Mouse (Mus musculus) liver, embryonic 12.5 days (tissue): ENCODE data around the gene Gsto2. TPM values are rescaled to one million over a fixed set of nuclear protein-coding genes. Genes with fewer than 3 reads are reported as not detected.
A peak's percentile ranks its signal among the peaks of the same experiment; 100 is the strongest.

ENCODE experiments used
- ATAC-seq: fragments of 200-750 bp; cut with Nextera tagmentation; 2 replicates; pipeline ENCODE4 v1.8.0; 2017; ENCODE audit warnings: moderate number of reproducible peaks, mild to moderate bottlenecking, moderate library complexity
- H3K27ac ChIP-seq: fragments of 300-500 bp; sonication (generic); 2 replicates; pipeline ENCODE4 v1.5.1; 2016; ENCODE audit warnings: mild to moderate bottlenecking
- H3K27me3 ChIP-seq: fragments of 300-500 bp; sonication (generic); replicated peaks from 2 replicates; pipeline ENCODE4 v1.6.1; 2016; ENCODE audit warnings: mild to moderate bottlenecking, moderate library complexity
- H3K36me3 ChIP-seq: fragments of 300-500 bp; sonication (generic); 2 replicates; pipeline ENCODE4 v1.6.1; 2016; ENCODE audit warnings: mild to moderate bottlenecking, moderate library complexity
- H3K4me1 ChIP-seq: fragments of 300-500 bp; sonication (generic); 2 replicates; pipeline ENCODE4 v1.6.1; 2016
- H3K4me2 ChIP-seq: fragments of 300-500 bp; sonication (generic); 2 replicates; pipeline ENCODE4 v1.6.1; 2016; ENCODE audit warnings: mild to moderate bottlenecking, moderate library complexity
- H3K4me3 ChIP-seq: fragments of 300-500 bp; sonication (generic); 2 replicates; pipeline ENCODE4 v1.5.1; 2016; ENCODE audit warnings: mild to moderate bottlenecking, moderate library complexity
- H3K9ac ChIP-seq: fragments of 300-500 bp; sonication (generic); 2 replicates; pipeline ENCODE4 v1.6.1; 2016; ENCODE audit warnings: mild to moderate bottlenecking, moderate library complexity
- H3K9me3 ChIP-seq: fragments of 300-500 bp; sonication (generic); replicated peaks from 2 replicates; pipeline ENCODE4 v1.6.1; 2016; ENCODE audit warnings: mild to moderate bottlenecking, moderate library complexity
- WGBS: fragments of 180-500 bp; shearing (Covaris S2); methylation state at CpG from one replicate; pipeline ENCODE4 v1.1.7; 2016; ENCODE audit not compliant: insufficient replicate concordance; 5-methylcytosine and 5-hydroxymethylcytosine counted together
- polyA plus RNA-seq: library from polyadenylated mRNA; unstranded; fragments of >200 nt; fragmentation: Nextera tagmentation; extraction: Ambion mirVana; gene quantifications from 2 replicates; pipeline ENCODE4 v1.2.1, GENCODE M21; 2016

Gsto2 gene
- polyA plus RNA-seq, 1 experiment from 2014 or later: 0.31 TPM

DNA sequence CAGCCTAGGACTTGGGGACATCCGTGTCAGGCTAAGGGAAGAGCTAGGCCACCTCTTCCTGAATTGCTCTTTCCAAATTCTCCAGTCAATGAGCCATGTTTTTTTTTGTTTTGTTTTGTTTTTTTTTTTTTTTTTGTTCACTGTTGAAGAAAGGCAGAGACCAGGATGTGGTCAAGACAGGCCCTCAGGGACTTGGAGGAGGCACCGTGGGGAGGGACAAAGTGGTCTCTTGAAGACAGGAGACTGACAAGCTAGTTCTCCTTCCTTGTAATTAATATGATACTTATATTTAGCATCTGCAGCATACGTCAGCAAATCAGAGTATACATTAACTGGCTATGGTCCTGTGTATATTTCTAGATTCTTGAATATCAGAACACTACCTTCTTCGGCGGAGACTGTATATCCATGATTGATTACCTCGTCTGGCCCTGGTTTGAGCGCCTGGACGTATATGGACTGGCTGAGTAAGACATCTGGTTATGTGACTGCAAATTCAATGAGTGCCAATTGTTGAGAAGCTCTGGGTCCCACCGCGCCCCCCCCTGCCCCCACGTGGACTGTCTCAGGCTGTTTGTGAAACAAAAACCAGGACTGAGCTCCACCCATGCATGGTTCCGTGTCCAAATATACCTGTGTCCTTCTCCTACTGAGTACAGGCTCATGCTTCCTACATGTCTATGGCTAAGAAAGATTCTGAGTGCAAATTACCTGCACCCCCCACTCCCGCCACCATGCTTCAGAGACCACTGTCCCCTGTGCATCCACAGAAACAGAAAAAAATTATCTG, 19.2 kb downstream of the Gsto2 start:
- WGBS: 61% methylated on average over 13 of the region's 13 CpGs
- H3K4me3 ChIP-seq: no peak overlapping the region
- H3K4me2 ChIP-seq: no peak overlapping the region
- ATAC-seq: no peak
- no peak overlapping the region for H3K9ac ChIP-seq
- peaks cover 14% of the 10 kb centered on the region; the same call in 1 of the 2 replicates for H3K4me1 ChIP-seq
- no peaks in the 10 kb centered on the region for H3K9me3 ChIP-seq
- H3K27me3 ChIP-seq: peaks cover 3% of the 10 kb centered on the region; the same call in 1 of the 2 replicates
- no peaks in the 10 kb centered on the region for H3K36me3 ChIP-seq
- H3K27ac ChIP-seq: no peak overlapping the region

- ATAC-seq: no peak
- Histone ChIP-seq H3K4me3 (no peak overlapping the region), H3K36me3 (no peaks in the 10 kb centered on the region), H3K4me2 (no peak overlapping the region), H3K9ac (no peak overlapping the region), H3K9me3 (no peaks in the 10 kb centered on the region), H3K27me3 (peaks cover 3% of the 10 kb centered on the region; the same call in 1 of the 2 replicates), H3K27ac (no peak overlapping the region), H3K4me1 (peaks cover 14% of the 10 kb centered on the region; the same call in 1 of the 2 replicates)
- 54% methylated on average over 7 of the region's 7 CpGs for WGBS
Measured at GRCm38 (mm10) chr19:47885191-47885743, 19.9 kb downstream of the Gsto2 start.

DNA sequence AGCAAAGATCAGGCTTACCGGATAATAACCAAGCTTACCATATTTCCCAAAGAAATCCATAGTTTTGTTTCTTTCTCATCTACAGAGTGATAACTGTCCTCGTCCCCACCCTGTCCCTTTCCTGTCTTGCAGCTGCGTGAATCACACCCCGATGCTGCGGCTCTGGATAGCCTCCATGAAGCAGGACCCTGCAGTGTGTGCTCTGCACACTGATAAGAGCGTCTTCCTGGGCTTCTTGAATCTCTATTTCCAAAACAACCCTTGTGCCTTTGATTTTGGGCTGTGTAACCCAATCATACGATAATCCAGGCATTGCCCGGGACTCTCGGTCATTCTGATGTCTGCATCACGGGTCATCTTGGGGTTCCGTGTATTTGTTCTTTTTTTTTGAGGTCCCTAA, 20.6 kb downstream of the Gsto2 start:
- 49% methylated on average over 11 of the region's 11 CpGs for WGBS
- H3K9ac ChIP-seq: no peak overlapping the region
- no peak overlapping the region for H3K27ac ChIP-seq
- no peak overlapping the region for H3K4me2 ChIP-seq
- no peak overlapping the region for H3K4me3 ChIP-seq
- no peaks in the 10 kb centered on the region for H3K36me3 ChIP-seq
- H3K4me1 ChIP-seq: peaks cover 14% of the 10 kb centered on the region; the same call in 1 of the 2 replicates
- no peaks in the 10 kb centered on the region for H3K9me3 ChIP-seq
- peaks cover 3% of the 10 kb centered on the region; the same call in 1 of the 2 replicates for H3K27me3 ChIP-seq
- ATAC-seq: no peak

DNA sequence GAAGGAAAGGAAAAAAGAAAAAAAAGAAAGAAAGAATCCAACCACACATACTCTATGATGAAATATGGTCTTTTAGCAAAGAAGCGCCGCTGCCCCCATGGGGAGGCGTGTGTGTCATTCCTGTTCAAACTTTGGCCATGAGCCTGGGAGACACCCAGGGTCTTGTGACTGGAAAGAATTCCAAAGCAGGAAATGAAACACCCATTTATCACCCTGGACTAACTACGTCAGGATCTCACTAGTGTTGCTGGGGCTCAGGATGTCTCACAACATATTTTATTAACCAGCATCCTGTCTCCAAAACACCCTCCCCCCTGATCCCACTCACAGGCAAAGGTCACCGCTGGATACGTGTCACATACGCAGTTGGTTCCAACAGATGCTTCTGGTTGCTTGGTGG, 21.3 kb downstream of the Gsto2 start:
- no peak overlapping the region for H3K27ac ChIP-seq
- no peaks in the 10 kb centered on the region for H3K36me3 ChIP-seq
- no peaks in the 10 kb centered on the region for H3K9me3 ChIP-seq
- H3K4me2 ChIP-seq: no peak overlapping the region
- H3K4me3 ChIP-seq: no peak overlapping the region
- 0 out of 2 replicates have a peak, but pooled peaks cover 3% of the 10 kb centered on the region for H3K27me3 ChIP-seq
- H3K4me1 ChIP-seq: peaks cover 14% of the 10 kb centered on the region; the same call in 1 of the 2 replicates
- 71% methylated on average over 7 of the region's 7 CpGs for whole genome bisulfite sequencing
- ATAC-seq: no peak
- no peak overlapping the region for H3K9ac ChIP-seq

DNA sequence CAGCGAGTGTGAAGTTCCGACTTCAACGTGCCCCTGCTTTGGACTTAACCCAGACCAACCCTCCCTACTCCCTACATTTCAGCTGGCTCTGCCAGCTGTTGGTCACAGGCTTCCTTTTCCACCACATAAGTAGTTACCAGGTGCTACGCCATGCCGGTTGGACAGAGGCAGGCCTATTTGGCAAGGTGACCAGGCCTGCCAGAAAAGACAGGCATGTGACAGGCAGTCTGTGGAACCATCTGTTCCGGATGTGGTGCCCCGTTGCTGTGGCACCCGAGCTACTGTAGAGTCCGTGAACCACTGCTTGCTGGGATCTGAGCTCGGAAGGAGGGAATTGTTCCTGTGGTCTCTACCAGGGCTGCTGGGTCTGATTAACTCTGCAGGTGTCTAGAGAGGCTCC, 22.1 kb downstream of the Gsto2 start:
- H3K4me1 ChIP-seq: peaks cover 14% of the 10 kb centered on the region; the same call in 1 of the 2 replicates
- 74% methylated on average over 10 of the region's 10 CpGs for WGBS
- no peaks in the 10 kb centered on the region for H3K27me3 ChIP-seq
- no peaks in the 10 kb centered on the region for H3K36me3 ChIP-seq
- no peaks in the 10 kb centered on the region for H3K9me3 ChIP-seq
- no peak overlapping the region for H3K9ac ChIP-seq
- no peak overlapping the region for H3K27ac ChIP-seq
- H3K4me2 ChIP-seq: no peak overlapping the region
- ATAC-seq: no peak
- H3K4me3 ChIP-seq: no peak overlapping the region

GRCm38 (mm10) chr19:47888037-47888436, 22.7 kb downstream of the Gsto2 start:
- Histone ChIP-seq H3K9ac (no peak overlapping the region), H3K4me2 (no peak overlapping the region), H3K4me1 (peaks cover 14% of the 10 kb centered on the region; the same call in 1 of the 2 replicates), H3K27ac (no peak overlapping the region), H3K4me3 (no peak overlapping the region), H3K36me3 (no peaks in the 10 kb centered on the region), H3K9me3 (no peaks in the 10 kb centered on the region), H3K27me3 (no peaks in the 10 kb centered on the region)
- WGBS: 80% methylated on average over 8 of the region's 8 CpGs
- no peak for ATAC-seq

- Histone ChIP-seq H3K27ac (0 out of 2 replicates have a peak overlapping the region, but pooled peaks have one; percentile 13), H3K4me2 (no peak overlapping the region), H3K4me1 (peaks cover 3% of the 10 kb centered on the region; the same call in 1 of the 2 replicates), H3K9ac (no peak overlapping the region), H3K9me3 (no peaks in the 10 kb centered on the region), H3K4me3 (no peak overlapping the region), H3K27me3 (no peaks in the 10 kb centered on the region), H3K36me3 (peaks cover 23% of the 10 kb centered on the region)
- no peak for ATAC-seq
- WGBS: 57% methylated on average over 10 of the region's 10 CpGs
Measured at GRCm38 (mm10) chr19:47890489-47891130, 25.3 kb downstream of the Gsto2 start.

DNA sequence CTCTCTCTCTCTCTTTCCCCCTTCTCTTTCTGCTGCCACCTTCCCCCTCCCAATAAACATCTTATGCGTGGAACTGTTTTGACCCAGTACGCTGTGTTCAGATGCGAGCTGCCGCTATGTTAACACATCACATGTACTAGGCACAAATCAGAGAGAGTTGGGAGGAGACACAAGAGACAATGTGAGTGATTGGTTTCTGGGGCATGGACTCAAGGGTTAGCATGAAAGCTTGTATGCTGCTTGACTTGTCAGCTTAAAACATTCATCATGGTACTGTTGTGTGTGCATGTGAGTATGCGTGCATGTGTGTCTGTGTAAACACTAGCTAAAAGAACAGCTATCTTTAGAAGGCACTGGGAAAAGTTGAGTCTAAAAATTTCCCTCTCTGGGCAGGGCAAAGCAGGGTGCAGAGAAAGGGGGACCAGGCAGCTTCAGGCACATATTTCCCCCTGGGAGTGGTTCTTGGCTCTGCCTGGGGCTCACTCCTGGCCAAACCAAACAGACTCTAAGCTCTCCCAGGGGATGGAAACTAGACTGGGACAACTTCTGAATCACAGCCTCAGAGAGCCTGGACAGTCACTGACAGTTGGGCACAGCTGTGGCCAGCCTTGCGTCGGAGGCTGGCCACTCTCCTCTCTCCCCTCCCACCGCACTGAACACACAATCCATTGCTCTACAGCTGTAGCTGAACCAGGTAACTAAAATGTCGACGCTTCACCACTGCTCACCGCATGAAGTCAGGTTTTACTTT, 26.4 kb downstream of the Gsto2 start:
- Histone ChIP-seq H3K4me3 (no peak overlapping the region), H3K9ac (no peak overlapping the region), H3K27ac (no peak overlapping the region), H3K27me3 (no peaks in the 10 kb centered on the region), H3K4me2 (no peak overlapping the region), H3K4me1 (no peaks in the 10 kb centered on the region), H3K9me3 (no peaks in the 10 kb centered on the region), H3K36me3 (peaks cover 34% of the 10 kb centered on the region)
- ATAC-seq: no peak
- WGBS: 82% methylated on average over 11 of the region's 11 CpGs

GRCm38 (mm10) chr19:47893092-47893491, 27.8 kb downstream of the Gsto2 start:
- H3K4me2 ChIP-seq: no peak overlapping the region
- no peak overlapping the region for H3K27ac ChIP-seq
- peaks cover 47% of the 10 kb centered on the region for H3K36me3 ChIP-seq
- peaks cover 12% of the 10 kb centered on the region for H3K4me1 ChIP-seq
- no peak for ATAC-seq
- H3K27me3 ChIP-seq: no peaks in the 10 kb centered on the region
- H3K9me3 ChIP-seq: no peaks in the 10 kb centered on the region
- H3K4me3 ChIP-seq: no peak overlapping the region
- no peak overlapping the region for H3K9ac ChIP-seq
- 85% methylated on average over 6 of the region's 6 CpGs for WGBS

GRCm38 (mm10) chr19:47898472-47899079, 33.2 kb downstream of the Gsto2 start:
- no peaks in the 10 kb centered on the region for H3K27me3 ChIP-seq
- peak overlapping the region; percentile 70 for H3K27ac ChIP-seq
- H3K36me3 ChIP-seq: peaks cover 42% of the 10 kb centered on the region
- WGBS: 39% methylated on average over 8 of the region's 8 CpGs
- no peaks in the 10 kb centered on the region for H3K9me3 ChIP-seq
- peaks cover 65% of the 10 kb centered on the region for H3K4me1 ChIP-seq
- H3K4me3 ChIP-seq: no peak overlapping the region
- no peak overlapping the region for H3K9ac ChIP-seq
- ATAC-seq: peak; percentile 89
- H3K4me2 ChIP-seq: peak overlapping the region; percentile 44

GRCm38 (mm10) chr19:47900012-47900411, 34.7 kb downstream of the Gsto2 start:
- peak overlapping the region; percentile 32; the same call in 1 of the 2 replicates for H3K27ac ChIP-seq
- H3K9me3 ChIP-seq: no peaks in the 10 kb centered on the region
- H3K9ac ChIP-seq: no peak overlapping the region
- H3K4me3 ChIP-seq: no peak overlapping the region
- H3K27me3 ChIP-seq: no peaks in the 10 kb centered on the region
- H3K36me3 ChIP-seq: peaks cover 29% of the 10 kb centered on the region
- no peak for ATAC-seq
- WGBS: 47% methylated on average over 6 of the region's 6 CpGs
- no peak overlapping the region for H3K4me2 ChIP-seq
- peaks cover 68% of the 10 kb centered on the region for H3K4me1 ChIP-seq
